Mouse (Mus musculus) heart, postnatal 4 days (tissue): ENCODE data around the gene Zc3h12d. TPM values are rescaled to one million over a fixed set of nuclear protein-coding genes. Genes with fewer than 3 reads are reported as not detected.

Source experiments
- DNase-seq: peaks from one replicate; pipeline ENCODE4 v3.0.0; 2021
- total RNA-seq, 2 experiments: library from RNA; stranded (reverse); gene quantifications; 2 replicates each; pipeline ENCODE4 v1.2.3; 2021

Zc3h12d gene
- total RNA-seq, 2 experiments from 2014 or later, result 0.20 to 0.26 TPM

DNA sequence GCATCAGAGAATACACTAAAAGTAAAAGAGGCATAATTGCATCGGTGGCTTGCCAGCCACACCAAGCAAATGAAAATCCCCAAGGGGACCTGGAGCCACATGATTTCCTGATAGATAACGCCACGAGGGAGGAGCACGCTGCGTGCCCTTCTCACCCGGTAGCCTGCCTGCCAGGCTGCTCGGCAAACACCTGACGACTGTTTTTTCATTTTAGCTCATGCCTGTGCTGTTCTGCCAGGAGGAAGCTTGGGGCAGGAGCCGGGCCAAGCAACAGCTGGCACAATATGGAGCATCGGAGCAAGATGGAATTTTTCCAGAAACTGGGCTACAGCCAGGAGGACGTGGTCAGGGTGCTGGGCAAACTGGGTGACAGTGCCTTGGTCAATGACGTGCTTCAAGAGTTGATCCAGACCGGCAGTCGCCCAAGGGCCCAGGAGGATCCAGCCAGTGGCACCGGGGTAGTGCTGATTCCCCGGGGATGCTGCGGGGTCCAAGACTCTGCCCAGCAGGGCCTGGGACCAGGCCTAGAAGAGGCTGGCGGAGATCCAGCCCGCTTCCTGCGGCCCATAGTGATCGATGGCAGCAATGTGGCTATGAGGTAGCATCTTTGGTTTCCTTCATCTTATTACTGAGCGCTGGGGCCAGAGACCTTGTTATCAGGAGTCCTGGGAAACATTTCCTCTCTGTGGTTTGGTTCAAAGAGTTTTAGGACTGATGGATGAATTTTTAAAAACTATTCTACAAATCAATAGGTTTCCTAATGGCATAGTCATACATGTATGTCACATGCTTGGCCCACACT is 7.5 kb downstream of the Zc3h12d start:
- DNase-seq, result no peak

DNA sequence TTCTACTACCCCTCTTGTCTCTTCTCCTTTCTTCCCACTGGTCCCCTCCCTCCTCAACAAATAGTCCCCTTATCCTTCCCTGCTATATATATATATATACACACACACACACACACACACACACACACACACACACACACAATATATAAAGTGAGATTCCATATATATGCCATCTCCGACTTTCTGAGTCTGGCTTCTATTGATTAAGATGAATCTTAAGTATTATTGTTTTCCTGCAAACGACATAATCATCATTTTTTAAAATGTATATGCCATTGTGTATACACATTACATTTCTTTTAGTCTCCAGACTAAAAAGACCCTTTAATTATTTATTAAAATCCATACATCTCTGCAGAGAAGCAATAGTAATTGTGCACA is 8.1 kb downstream of the Zc3h12d start:
- no peak for DNase-seq

DNA sequence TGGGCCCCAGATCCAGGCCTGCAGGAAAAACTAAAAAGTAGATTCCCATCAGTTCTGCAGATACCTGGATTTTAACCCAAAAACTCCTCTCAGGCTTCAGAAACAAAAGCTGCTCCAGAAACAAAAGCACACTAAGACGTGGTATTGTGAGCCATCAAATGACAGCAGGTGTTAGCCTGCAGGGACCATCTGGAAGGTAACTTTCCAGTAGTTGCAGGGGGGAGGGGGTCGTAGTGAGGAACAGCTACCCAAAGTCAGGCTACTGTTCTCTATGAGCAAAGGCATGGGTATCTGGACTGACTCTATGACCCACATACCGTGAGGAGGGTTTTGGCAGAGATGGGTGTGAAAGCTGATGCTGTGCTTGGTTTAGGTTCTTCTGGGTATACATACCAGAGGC is 8.5 kb downstream of the Zc3h12d start:
- no peak for DNase-seq

DNA sequence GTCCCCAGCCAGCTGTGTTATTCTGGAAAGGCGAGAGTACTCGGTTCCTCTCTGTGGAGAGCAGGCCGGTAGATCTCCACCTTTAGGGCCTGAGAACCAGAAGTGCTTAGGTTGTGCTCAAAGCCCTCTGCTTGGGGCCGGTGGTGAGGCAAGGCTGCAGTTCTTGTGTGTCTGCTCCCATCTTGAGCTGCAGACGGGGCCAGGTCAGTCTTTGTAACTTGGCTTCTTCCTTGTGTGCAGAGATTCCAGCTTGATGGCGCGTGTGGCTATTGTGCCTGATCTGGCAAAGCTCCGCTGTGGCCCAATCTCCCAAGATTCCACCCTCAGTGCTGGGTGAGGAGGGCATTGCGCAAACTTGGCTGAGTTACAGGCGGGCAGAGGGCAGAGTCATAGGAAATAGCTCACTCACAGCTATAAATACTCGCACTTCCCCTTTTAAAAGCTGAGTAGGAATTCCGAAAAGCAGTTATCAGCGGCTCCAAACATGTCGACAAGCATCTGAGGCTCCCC is 9.4 kb downstream of the Zc3h12d start:
- peak; percentile 87 for DNase-seq

DNA sequence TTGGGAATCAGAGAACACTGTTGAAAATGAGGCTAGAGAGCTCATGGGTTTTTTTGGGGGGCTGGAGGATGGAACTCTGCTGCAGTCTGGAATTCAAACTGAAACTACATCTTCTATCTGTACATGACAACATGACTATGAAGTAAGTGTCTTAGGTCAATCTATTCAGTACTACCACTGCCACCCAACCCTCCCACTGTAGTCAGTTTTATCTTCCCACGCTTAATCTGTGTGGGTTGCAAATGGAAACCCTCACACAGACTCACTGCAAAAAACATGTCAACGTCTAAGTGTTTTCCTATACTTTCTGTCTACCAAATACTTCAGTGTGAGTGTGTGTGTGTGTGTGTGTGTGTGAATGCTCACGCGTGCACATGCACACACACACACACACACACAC is 10.9 kb downstream of the Zc3h12d start:
- DNase-seq, result no peak

DNA sequence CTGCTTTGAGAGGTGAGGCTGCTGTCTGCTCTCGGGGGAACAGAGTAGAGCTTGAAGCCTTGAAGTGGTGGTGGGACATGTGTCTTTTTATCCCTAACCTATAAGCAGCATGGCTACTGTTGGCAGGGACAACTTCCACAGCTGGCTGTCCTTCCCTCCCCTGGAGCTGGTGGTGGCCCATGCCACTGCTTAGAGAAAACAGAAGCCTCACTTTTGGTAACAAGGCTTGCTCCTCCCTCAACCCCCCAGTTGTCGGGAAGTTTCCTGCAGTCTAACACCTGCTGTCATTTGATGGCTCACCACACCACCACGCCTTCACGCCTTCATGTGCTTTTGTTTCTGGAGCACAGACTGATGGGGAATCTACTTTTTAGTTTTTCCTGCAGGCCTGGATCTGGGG is 11.9 kb downstream of the Zc3h12d start:
- no peak for DNase-seq

DNA sequence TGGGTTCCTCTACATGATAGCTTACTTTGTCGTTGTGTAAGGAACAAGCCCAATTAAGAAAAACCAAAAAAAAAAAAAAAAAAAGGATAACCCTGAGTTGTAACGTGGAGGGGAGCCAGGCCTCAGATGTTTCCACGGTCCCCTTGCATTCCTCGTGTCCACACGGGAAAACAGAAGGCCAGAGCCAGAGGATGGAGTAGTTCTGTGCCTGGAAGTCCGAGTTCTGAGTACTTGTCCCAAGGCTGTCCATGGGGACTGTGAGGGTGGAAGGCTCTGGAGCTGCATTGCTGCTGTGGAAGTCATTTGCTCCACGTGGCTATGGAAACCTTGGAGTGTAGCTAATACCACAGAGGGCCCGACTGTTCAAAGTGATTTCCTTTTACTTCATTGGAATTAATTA is 12.9 kb downstream of the Zc3h12d start:
- DNase-seq, result no peak

DNA sequence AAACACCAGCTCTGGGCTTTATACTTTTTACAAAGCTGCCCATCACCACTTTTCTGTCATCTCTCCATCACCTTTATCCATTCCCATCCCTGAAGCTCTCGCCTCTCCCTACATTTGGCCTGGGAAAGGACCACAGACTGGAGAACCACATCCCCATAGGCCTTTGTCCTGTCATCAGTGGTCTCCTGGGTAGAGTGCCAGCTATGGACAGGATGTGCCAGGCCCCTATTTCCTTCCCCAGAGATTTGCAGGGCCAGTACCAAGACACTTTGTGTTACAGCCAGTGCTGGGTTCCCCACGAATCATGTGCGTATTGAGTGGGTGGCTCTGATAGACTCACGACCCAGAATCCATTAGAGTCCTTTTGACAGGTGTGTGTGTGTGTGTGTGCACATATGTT is 13.7 kb downstream of the Zc3h12d start:
- no peak for DNase-seq

DNA sequence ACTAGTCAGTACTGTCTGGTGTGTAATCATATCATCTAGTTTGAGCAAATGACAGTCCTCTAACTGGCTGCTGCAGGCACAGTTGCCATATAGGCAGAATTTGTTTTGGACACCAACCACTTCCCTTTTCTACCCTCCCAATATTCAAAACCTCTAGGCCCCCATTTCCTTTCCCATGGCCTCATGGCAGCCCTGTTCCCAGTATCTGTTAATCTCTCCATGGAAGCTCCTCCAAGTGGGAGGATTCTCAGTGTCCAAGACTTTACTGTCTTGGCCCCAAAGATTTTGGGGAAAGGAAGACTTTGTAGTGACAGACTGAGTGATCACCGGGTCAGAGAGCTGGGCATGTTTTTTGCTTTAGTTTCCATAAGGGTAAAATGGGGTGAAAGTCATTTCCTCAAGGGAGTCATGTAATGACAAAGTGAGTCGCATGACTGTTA is 14.9 kb downstream of the Zc3h12d start:
- no peak for DNase-seq

DNA sequence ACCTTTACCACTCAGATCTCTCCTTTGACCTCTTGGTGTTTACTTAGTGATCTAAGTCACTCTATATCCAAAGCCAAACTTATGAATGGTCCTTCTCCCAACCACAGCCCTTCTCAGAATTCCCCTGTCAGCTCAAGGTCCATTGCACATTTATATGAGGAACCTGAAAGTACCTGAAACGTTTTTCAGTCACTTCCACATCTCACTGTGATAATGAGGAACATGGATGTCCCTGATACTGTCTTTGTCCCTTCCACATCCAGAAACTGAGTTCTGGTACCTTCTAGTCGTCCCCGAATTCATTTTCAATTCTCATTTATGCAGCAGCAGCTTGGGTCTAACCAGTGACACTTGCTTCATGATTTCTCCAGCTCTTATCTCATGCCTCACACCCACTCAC is 19.6 kb downstream of the Zc3h12d start:
- no peak for DNase-seq

DNA sequence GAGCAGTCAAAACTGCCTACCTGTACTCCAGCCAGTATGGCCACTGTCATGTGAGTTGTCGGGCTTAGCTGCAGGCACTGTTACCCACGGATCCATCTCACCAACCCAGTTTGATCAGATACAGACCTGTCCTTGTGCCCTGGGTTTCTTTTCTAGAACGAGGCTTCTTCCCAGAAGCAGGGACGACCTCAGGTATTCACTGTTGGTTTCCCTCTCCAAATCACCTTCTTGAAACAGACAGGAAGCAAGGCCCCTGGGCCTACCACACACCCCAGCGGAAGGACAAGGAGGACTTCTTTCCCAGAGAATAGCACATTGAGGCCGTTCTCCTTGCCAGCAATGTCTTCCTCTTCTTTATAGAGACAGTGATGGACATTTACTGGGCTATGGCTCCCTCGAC is 28.2 kb downstream of the Zc3h12d start:
- DNase-seq, result no peak

DNA sequence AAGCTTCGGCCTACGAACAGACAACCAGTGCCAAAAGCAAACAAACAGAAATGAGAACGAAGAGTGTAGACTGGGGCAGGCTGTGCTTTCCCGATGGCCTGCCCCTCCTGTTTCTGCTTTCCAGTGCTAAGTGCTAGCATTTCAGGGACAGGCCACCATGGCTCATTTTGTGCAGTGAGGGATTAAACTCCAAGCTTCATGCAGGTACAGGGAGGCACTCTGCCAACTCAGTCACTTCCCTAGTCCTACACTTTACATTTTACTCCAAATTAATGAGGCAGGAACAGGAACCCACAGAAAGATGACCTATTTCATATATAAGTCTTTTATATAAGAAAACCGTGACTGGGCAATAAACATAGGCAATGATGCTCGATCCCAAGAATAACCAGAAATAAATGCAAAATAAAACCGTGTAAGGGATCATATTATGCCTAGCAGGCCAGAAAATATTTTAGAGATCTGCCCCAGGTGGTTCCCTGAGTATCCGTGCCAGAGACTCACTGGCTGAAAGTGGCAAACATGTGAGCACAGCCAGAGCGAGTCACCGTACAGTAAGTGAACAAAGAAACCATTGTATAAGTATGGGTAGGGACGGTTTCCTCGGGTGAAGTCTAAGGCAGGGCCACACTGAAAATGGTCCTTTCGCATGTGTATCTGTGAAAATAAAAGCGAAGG is 29.1 kb downstream of the Zc3h12d start:
- DNase-seq, result no peak

DNA sequence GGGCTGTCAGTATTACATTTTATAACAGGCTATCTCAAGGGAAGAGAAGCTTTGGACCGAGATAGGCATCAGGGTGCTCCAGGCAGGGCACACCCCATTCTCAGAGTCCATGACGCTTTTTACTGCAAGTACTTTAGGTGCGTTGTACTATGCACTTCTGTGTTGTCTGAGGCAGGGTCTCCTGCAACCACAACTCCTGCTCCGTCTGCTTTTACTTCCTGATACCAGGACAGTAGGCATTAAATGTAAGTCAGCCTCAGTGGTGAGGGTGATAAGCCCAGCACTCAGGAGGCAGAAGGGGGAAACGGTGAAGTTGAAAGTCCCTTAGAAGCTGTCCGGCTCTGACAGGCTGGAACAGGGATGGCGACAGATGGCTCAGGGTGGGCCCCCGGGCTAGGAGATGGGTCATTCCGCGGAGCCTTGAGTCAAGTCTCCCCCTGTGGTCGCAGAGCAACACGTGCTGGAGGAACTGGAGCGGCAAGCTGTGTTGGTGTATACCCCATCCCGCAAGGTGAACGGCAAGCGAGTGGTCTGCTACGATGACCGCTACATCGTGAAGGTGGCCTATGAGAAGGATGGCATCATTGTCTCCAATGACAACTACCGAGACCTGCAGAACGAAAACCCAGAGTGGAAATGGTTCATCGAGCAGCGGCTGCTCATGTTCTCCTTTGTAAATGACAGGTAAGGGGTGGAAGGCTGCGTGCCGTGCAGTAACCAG is 29.8 kb downstream of the Zc3h12d start:
- DNase-seq, result no peak

DNA sequence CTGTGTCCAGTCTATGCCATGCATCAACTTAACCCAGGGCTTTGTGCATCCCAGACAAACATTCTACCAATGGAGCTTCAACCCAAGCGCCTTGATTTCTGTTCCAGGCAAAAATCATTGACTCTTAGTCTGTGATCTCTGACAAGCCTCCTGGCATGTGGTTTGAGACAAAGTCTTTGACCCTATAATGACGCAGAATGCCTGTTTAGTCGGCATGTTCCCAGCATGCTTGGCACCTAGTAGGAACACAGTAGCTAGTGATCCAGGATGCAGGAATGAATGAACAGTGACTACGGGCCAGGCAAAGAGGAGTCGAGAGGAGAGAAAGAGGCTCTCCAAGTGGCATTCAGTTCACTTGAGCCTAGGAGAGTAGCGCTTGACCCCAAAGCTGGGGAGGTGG is 31.1 kb downstream of the Zc3h12d start:
- DNase-seq, result no peak

DNA sequence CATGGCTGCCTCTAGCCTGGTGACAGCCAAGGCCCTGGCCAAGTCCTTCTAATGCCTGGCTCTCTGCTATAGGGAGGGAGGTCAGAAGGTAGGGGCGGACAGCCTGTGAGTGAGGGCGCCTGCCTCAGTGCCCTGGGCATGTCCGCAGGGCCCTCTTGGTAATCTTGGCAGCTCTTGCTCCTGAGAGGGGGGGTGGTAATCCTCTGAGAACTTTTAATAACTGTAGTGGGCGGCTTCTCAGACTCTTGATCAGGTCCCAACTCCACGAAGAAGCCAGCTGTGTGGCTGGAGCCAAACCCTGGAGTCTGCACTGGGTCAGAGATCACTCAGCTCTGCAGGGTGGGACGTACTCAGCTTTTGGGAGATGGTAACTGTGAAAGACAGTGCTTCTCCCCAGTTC is 31.9 kb downstream of the Zc3h12d start:
- DNase-seq, result no peak

DNA sequence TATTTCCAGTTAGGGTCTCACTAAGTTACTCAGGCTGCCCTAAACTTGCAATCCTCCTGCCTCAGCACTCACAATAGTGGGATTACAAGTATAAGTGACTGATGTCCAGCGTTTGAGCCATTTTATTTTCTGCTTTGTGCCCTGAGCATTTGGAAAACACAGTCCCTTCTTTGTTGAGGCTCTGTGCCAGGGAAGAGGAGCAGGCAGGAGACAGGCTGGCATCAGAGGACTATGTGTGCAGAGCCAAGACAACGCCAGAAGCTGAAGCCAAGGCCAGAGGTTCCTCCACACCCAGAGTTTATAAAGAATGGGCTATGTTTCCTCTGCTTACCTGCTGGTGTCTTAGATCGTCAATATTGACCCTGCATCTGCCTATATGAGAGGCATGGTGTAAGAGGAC is 32.5 kb downstream of the Zc3h12d start:
- no peak for DNase-seq

DNA sequence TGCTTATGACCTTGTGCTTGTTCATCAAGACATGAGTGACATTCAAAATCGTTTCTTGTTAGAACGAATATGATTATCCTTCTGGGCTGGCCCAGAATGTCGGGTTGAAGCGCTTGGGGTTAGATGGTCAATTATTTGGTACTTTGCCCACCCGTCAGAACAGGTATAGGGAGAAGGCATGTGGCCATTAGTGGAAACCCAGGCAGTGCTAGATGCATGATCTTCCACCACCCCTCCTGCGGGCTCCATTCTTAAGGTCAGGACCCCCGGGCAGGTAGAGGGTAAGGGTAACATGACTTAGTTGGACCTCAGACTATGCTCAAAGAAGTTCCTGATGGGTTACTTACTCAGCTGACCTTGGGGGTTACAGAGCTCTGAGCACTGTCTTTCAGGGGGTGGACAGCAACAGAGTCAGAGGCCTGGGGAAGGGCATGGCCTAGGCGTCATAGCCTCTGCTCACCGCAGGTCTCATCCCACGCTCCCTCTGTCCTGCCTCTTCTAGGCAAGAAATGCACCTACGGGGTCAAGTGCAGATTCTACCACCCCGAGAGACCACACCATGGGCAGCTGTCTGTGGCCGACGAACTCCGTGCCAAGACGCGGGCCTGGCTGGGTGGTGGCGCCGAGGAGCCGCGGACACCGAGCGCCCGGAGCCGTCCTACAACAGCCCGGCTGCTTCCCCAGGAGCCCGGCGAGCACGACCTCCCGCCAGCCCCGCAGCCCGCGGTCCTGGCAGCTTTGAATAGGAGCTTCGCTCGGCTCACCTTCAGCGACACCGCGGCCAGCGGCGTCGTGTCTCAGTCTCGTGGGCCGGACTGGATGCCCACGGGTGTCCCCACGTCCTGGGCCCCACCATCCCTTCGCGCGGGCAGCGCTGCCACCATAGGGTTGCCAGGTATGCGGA is 34.7 kb downstream of the Zc3h12d start:
- peak; percentile 60 for DNase-seq

DNA sequence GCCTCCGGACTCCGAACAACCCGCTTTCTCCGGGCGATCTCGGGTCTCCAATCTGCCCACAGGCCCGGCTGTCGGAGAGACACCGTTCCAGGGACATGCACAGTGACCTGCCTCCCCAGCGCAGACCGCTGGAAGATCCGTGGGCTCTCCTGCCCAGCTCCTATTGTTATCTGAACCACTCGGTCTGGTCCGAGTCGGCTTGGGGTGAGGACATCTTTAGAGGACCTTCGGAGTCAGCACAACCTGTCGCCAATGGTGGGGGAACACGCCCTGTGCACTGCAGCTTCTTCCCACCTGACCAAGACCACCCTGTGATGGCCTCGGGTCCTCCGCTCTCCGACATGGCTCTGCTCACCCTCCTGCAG is 35.4 kb downstream of the Zc3h12d start:
- no peak for DNase-seq

DNA sequence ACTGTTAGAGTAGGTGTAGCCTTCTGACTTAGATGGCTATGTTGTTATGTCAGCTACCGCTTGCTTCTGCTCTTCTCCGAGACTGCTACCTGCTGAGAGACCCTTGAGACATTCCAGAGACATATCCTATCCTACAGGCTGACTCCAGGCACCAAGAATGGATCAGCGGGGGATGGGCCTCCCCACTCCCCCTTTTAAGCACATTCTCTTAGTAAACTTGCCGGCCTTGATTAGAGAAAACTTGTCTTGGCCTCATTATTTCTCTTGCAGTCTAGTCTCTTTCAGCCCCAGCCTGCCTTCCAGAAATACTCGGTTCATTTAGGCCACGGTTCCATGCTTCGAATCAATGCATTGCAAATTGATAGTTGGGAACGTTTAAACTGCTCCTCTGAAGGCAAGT is 37.5 kb downstream of the Zc3h12d start:
- DNase-seq, result no peak

DNA sequence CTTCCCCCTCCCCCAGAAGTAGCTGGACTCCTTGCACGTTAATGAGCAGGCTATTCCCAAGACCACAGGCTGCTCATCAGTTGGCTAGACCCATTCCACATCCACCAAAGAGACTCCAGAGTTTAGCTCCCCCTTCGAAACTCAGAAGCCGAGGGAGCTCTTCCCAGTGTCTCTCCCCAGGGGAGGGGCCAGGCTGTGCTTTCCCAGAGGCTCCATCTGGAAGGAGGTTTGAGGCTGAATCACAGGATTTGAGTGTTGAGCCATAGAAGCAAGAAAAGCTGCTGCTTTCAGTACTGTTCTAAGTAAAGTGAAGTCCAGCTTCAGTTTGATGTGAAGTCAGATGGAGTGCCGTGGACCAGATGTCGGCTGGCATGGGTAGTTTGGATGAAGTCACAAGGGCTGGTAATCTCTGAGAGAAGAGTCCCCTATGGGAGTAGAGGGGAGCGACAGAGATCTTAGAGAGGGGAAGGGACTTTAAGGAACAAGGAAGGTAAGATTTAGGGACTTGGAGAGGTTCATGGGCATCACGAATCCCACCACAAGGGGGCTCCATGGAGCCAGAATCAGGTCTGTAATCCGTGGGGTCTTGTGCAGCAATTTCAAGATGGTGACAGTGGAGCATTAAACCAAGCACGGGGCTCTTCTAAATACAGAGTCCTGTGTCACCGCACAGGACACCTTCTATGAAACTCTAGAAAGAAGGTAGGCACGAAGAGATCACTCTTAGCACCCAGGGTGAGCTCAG is 38.5 kb downstream of the Zc3h12d start:
- peak; percentile 50 for DNase-seq

DNA sequence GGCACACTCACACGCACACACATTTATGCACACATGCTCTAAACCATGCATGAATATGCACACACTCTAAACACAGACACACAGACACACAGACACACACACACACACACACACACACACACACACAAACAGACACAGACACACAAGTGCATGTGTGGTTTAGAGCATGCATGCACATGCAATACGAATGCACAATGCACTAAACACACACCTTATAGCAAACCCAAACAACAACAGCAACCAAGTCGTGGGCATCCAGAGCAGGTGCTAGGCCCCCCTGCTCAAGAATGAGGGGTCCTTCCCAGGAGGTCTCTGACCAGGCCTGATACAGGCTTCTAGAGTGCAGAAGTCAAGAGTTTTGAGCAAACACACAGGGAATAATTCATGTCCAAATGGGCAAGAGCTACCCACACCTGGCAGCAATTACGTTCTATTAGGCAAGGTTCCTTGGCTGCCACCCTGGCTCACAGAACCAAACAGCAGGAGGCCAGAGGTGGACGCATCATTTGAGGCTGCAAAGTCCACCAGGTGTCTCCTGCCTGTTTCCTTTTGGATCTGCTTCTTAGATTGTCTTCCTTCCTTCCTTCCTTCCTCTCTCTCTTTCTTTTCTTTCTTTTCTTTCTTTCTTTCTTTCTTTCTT is 39.2 kb downstream of the Zc3h12d start:
- no peak for DNase-seq
